Mouse (Mus musculus) liver, adult 2 months (tissue): ENCODE results near the gene Cdk4.

ENCODE experiments used
- CTCF ChIP-seq: fragments of 200-500 bp; IDR thresholded peaks from 2 replicates; pipeline ENCODE4 v1.5.1; 2011; ENCODE audit warnings: low read depth, low read length, control low read depth
- POLR2A ChIP-seq: fragments of 200-500 bp; IDR thresholded peaks from 2 replicates; pipeline ENCODE4 v1.6.1; 2011; ENCODE audit warnings: low read length, control low read depth; ENCODE audit not compliant: insufficient read depth; ENCODE audit errors: extremely low read depth

DNA sequence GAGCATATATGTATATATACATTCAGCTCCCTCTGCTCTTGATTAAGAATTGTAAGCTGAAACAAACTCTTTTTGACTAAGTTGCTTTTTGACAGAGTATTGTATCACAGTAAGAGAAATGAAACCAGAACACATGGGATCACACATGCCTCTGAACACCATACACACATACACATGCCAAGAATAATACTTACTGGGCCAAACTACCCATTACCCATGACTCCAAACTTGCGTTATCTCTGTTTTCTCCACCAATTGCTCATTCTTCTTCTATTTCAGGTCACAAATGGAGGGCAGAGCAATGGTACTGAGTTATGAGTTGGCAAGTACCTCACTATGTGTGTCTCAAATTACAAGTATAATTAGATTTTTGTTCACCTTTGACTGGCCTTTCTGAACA is 10.6 kb downstream of the Cdk4 start:
- TF ChIP-seq CTCF: no peak
- TF ChIP-seq POLR2A: no peak
